Mouse (Mus musculus) intestine, postnatal 0 days (tissue): ENCODE measurements at regions not wholly inside any gene's neighbourhood (a gene's known extent, or its start where the extent isn't known, plus 50 kb on each side); places are given as distances from the start of the nearest gene placed in this dataset.
"Not testable (repeated sequence)": the region's sequence is repeated elsewhere in the genome, so short reads cannot be mapped to it uniquely, and the experiment has no call there.

Experiments
- ATAC-seq: fragments of 200-750 bp; cut with Nextera tagmentation; 2 replicates; pipeline ENCODE4 v1.8.0; 2017; ENCODE audit warnings: mild to moderate bottlenecking, moderate TSS enrichment, moderate library complexity
- H3K27ac ChIP-seq: fragments of 300-500 bp; sonication (generic); 2 replicates; pipeline ENCODE4 v1.5.1; 2014; ENCODE audit warnings: mild to moderate bottlenecking, low read depth, low read length, moderate library complexity
- H3K27me3 ChIP-seq: fragments of 300-500 bp; sonication (generic); replicated peaks from 2 replicates; pipeline ENCODE4 v1.6.1; 2014; ENCODE audit warnings: low read length, mixed read lengths; ENCODE audit not compliant: control insufficient read depth, insufficient read depth
- H3K36me3 ChIP-seq: fragments of 300-500 bp; sonication (generic); 2 replicates; pipeline ENCODE4 v1.6.1; 2014; ENCODE audit warnings: mild to moderate bottlenecking, moderate library complexity; ENCODE audit not compliant: control insufficient read depth, insufficient read depth
- H3K4me1 ChIP-seq: fragments of 300-500 bp; sonication (generic); replicated peaks from 2 replicates; pipeline ENCODE4 v1.6.1; 2014; ENCODE audit warnings: antibody characterized with exemption, low read length, mixed read lengths; ENCODE audit not compliant: control insufficient read depth, insufficient read depth
- H3K4me2 ChIP-seq: fragments of 300-500 bp; sonication (generic); replicated peaks from 2 replicates; pipeline ENCODE4 v1.6.1; 2014; ENCODE audit warnings: low read depth, mild to moderate bottlenecking, moderate library complexity
- H3K4me3 ChIP-seq: fragments of 300-500 bp; sonication (generic); 2 replicates; pipeline ENCODE4 v1.5.1; 2014; ENCODE audit warnings: low read depth, low read length
- H3K9ac ChIP-seq: fragments of 300-500 bp; sonication (generic); 2 replicates; pipeline ENCODE4 v1.6.1; 2014; ENCODE audit warnings: mild to moderate bottlenecking, low read depth, low read length
- H3K9me3 ChIP-seq: fragments of 300-500 bp; sonication (generic); 2 replicates; pipeline ENCODE4 v1.6.1; 2016; ENCODE audit warnings: mixed run types; ENCODE audit not compliant: control insufficient read depth
- CTCF ChIP-seq: sonication (generic); IDR thresholded peaks from 2 replicates; pipeline ENCODE4 v1.5.1; 2016; ENCODE audit warnings: low read depth, mild to moderate bottlenecking, control low read depth, antibody characterized with exemption, moderate library complexity
- WGBS: fragments of 180-500 bp; shearing (Covaris S2); extraction: QIAGEN DNeasy Blood & Tissue Kit; methylation state at CpG from one replicate; pipeline ENCODE4 v1.1.7; 2014; 5-methylcytosine and 5-hydroxymethylcytosine counted together

DNA sequence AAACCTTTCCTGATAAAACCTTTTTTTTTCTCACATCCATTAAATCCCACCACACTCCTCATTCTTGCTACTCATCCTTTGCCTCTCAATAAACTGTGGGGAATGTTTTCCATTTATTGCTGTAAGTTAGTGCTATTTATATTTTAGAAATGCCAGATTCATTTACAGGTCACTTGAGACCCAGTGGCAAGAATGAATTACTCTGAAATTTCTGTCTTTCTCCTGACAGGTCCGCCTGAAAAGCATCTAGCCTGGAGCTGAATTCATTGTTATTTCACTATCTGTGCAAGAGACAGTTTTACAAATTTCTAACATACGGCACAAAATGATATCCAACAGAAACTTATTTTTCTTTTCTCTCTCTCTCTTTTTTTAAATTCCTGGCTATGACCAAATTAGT lies 570.6 kb upstream of the Akr1e1 start:
- Histone ChIP-seq H3K36me3 (no peaks in the 10 kb centered on the region), H3K9ac (no peak overlapping the region), H3K27me3 (no peaks in the 10 kb centered on the region), H3K4me2 (no peak overlapping the region), H3K9me3 (no peaks in the 10 kb centered on the region), H3K27ac (no peak overlapping the region), H3K4me3 (no peak overlapping the region), H3K4me1 (no peaks in the 10 kb centered on the region)
- TF ChIP-seq CTCF: no peak
- ATAC-seq: no peak
- WGBS: 76% methylated on average over 2 of the region's 2 CpGs

DNA sequence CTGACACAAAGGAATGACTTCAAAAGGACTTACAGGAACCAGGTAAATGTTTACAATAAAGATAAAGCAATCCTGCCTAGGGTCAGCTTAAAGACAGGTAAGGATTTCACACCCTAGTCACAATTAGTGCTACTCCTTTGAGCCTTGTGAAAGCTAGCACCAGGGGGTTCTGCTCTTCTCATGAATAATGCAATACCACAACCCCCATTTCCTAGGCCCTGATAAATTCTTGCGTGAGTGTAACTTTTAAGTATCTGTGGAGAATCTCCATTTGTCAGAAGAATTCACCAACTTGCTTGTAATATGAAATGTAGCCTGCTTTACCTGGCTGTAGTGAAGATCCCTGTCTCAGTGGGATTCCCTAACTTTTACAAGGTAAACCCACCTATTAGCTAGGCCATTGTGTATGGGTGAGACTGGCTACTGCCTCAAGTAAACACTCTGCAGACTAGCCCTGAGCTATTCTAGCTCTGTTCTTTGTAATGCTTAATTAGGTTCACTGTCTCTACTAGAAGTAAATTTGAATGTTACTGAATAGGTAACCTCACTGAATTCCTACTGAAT lies 576.3 kb upstream of the Akr1e1 start:
- 53% methylated on average over 1 of the region's 1 CpGs for WGBS
- not testable (repeated sequence) for H3K9ac ChIP-seq, H3K9me3 ChIP-seq, H3K4me2 ChIP-seq, H3K27ac ChIP-seq, H3K4me3 ChIP-seq, H3K4me1 ChIP-seq, H3K27me3 ChIP-seq, ATAC-seq, H3K36me3 ChIP-seq

DNA sequence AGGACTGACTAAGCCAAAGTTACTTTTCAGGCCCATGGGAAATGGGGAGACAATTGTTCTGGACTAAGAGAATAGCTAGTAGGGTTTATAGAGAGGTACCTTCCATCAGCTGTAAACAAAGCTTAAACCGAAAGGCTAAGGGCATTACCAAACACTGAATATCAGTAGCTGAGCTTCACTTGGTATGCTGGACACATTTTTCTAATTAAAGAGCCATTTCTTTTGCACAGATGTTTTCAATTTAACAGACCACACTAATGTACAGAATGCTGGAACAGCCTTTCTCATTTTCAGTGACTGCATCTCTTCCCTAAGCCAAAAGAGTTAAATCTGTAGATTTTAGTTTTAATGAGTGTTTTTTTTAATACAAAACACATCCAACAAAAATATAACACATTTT lies 593.8 kb upstream of the Akr1e1 start:
- Histone ChIP-seq H3K27me3 (no peaks in the 10 kb centered on the region), H3K4me2 (no peak overlapping the region), H3K36me3 (no peaks in the 10 kb centered on the region), H3K4me1 (no peaks in the 10 kb centered on the region), H3K9me3 (no peaks in the 10 kb centered on the region), H3K4me3 (no peak overlapping the region), H3K9ac (no peak overlapping the region), H3K27ac (no peak overlapping the region)
- WGBS: 68% methylated on average over 1 of the region's 1 CpGs
- no peak for ATAC-seq
- no peak for TF ChIP-seq CTCF

DNA sequence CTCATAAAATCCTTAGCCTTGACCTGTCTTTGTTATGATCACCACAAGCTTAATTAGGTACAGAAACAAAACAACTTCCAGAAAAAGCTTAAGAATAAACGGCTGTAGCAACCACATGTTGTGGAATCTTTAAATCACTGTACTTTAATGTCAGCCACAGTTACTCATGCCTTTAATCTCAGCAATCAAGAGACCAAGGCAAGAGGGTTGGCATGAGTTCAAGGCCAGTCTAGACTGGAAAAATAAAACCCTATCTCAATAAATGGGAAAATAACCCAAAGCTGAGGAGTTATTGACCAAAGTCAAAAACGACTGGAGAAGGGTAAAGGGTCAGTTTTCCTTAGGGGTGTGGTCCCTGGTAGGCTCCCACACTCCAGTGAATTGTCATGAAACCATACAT lies 595.2 kb upstream of the Akr1e1 start:
- no peaks in the 10 kb centered on the region for H3K36me3 ChIP-seq
- H3K27ac ChIP-seq: no peak overlapping the region
- no peak overlapping the region for H3K4me2 ChIP-seq
- H3K27me3 ChIP-seq: no peaks in the 10 kb centered on the region
- no peak for ATAC-seq
- H3K4me3 ChIP-seq: no peak overlapping the region
- H3K4me1 ChIP-seq: no peaks in the 10 kb centered on the region
- WGBS: 40% methylated on average over 2 of the region's 2 CpGs
- TF ChIP-seq CTCF: no peak
- H3K9ac ChIP-seq: no peak overlapping the region
- H3K9me3 ChIP-seq: no peaks in the 10 kb centered on the region

DNA sequence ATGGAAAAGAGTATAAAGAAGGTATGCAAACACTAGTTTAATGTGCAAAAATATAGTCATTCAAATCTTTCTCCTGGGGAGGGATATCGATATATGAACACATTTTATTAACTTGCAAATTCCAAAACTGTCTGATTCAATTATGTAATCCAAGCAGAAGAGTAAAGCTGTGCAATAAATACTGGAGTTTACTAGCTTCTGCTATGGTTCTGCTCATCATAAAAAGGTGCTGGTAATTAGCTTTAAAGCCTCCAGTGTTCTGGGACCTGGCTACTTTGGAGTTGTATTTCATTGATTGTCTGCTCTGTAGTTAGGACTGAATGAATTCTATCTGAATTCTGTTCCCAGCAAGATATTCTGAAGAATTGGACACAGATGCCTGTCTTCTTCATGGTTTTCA lies 602.7 kb upstream of the Akr1e1 start:
- no peak overlapping the region for H3K4me2 ChIP-seq
- H3K4me1 ChIP-seq: no peaks in the 10 kb centered on the region
- no peak overlapping the region for H3K9ac ChIP-seq
- H3K27ac ChIP-seq: no peak overlapping the region
- WGBS: 80% methylated on average over 1 of the region's 1 CpGs
- no peaks in the 10 kb centered on the region for H3K36me3 ChIP-seq
- ATAC-seq: no peak
- no peak for TF ChIP-seq CTCF
- H3K9me3 ChIP-seq: no peaks in the 10 kb centered on the region
- no peak overlapping the region for H3K4me3 ChIP-seq
- H3K27me3 ChIP-seq: no peaks in the 10 kb centered on the region

DNA sequence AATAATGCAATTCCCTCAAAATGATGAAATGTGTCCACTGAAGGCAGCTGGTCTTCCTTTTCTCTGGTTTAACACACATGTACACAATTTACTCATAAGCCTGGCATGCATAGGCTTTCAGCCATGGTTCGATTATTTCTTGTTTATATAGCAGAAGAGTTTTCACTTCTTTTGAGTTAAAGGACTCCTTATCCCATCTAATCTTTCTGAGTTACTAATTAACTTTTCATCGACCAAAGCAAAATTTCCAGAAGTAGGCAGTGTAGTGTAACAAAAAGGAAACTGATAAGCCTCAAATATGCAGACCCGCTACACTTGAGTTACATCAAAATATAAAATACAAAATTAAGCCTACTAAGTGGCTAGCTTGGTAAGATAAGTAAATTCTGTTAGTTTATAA lies 620.5 kb upstream of the Akr1e1 start:
- ATAC-seq: no peak
- no peak overlapping the region for H3K27ac ChIP-seq
- no peaks in the 10 kb centered on the region for H3K9me3 ChIP-seq
- H3K9ac ChIP-seq: no peak overlapping the region
- 35% methylated on average over 3 of the region's 3 CpGs for WGBS
- no peaks in the 10 kb centered on the region for H3K27me3 ChIP-seq
- H3K4me3 ChIP-seq: no peak overlapping the region
- H3K36me3 ChIP-seq: no peaks in the 10 kb centered on the region
- no peak for TF ChIP-seq CTCF
- no peak overlapping the region for H3K4me2 ChIP-seq
- H3K4me1 ChIP-seq: no peaks in the 10 kb centered on the region

DNA sequence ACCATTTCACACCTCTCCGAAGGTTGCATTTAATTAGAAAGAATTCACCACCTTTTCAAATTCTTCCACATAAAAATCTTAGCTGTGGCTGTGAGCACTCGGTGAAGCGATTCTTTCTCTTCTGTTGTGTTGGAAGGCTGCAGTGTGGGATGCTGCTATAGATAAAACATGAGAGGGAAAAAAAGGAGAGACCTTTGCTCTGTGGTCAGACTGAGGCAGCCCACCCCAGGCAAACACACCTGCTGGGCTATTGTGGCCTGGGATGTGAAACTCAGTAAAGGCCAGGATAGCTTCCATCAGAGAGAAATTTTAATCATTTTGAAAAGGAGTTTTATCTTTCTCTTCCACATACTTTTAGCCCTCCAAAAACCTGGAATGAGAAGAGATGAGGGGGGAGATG lies 625.3 kb upstream of the Akr1e1 start:
- no peaks in the 10 kb centered on the region for H3K36me3 ChIP-seq
- TF ChIP-seq CTCF: no peak
- no peak overlapping the region for H3K9ac ChIP-seq
- no peaks in the 10 kb centered on the region for H3K27me3 ChIP-seq
- H3K9me3 ChIP-seq: no peaks in the 10 kb centered on the region
- no peak for ATAC-seq
- no peak overlapping the region for H3K4me3 ChIP-seq
- no peak overlapping the region for H3K27ac ChIP-seq
- no peaks in the 10 kb centered on the region for H3K4me1 ChIP-seq
- WGBS: 89% methylated on average over 3 of the region's 3 CpGs
- no peak overlapping the region for H3K4me2 ChIP-seq
